Mouse (Mus musculus): Measurements from ENCODE around the gene Oxct1.

Oxct1 gene

GRCm38 (mm10) chr15:4026231-4026773 is at the start of gene Oxct1:
Gene Oxct1, plus strand, starts transcription at chr15:4026383.
- peak; percentile 75 to 79 for DNase-seq (ENCODE audit: low spot score in 2 of 2)

- DNase-seq (ENCODE audit: low spot score in 2 of 2): no peak
These were observed 47.9 kb upstream of the Oxct1 start for GRCm38 (mm10) chr15:3978279-3978678.

- DNase-seq (ENCODE audit: low spot score in 2 of 2): peak; percentile 24 to 45
These were observed 46.9 kb upstream of the Oxct1 start, which contains the start of gene Fbxo4 for GRCm38 (mm10) chr15:3979061-3979848. Gene Fbxo4, minus strand, starts transcription at chr15:3979573.

GRCm38 (mm10) chr15:3979871-3980270 is 46.3 kb upstream of the Oxct1 start:
- no peak for DNase-seq (ENCODE audit: low spot score in 2 of 2)

GRCm38 (mm10) chr15:3982732-3983131 is 43.5 kb upstream of the Oxct1 start:
- DNase-seq (ENCODE audit: low spot score in 2 of 2): no peak

- DNase-seq (ENCODE audit: low spot score in 2 of 2): no peak
These were observed 41.3 kb upstream of the Oxct1 start for GRCm38 (mm10) chr15:3984876-3985275.

- DNase-seq (ENCODE audit: low spot score in 2 of 2): peak in 1 of 2 experiments; percentile 50
These were observed 38.2 kb upstream of the Oxct1 start for GRCm38 (mm10) chr15:3987981-3988380.

GRCm38 (mm10) chr15:3994852-3995447 is 31.2 kb upstream of the Oxct1 start:
- DNase-seq (ENCODE audit: low spot score in 2 of 2): no peak

- DNase-seq (ENCODE audit: low spot score in 2 of 2): peak; percentile 95 to 96
These were observed 30.5 kb upstream of the Oxct1 start, which contains the start of gene AW549877 for GRCm38 (mm10) chr15:3995448-3996266. Gene AW549877, minus strand, starts transcription at chr15:3995744.

GRCm38 (mm10) chr15:3996267-3997010 is 29.7 kb upstream of the Oxct1 start:
- DNase-seq (ENCODE audit: low spot score in 2 of 2): no peak

- DNase-seq (ENCODE audit: low spot score in 2 of 2): no peak
These were observed 27.0 kb upstream of the Oxct1 start for GRCm38 (mm10) chr15:3999144-3999543.

GRCm38 (mm10) chr15:4000536-4000935 is 25.6 kb upstream of the Oxct1 start:
- DNase-seq (ENCODE audit: low spot score in 2 of 2): no peak

GRCm38 (mm10) chr15:4013873-4014272 is 12.3 kb upstream of the Oxct1 start:
- DNase-seq (ENCODE audit: low spot score in 2 of 2): no peak

- DNase-seq (ENCODE audit: low spot score in 2 of 2): no peak
These were observed 5.5 kb upstream of the Oxct1 start for GRCm38 (mm10) chr15:4020711-4021110.

GRCm38 (mm10) chr15:4023747-4024146 is 2.4 kb upstream of the Oxct1 start:
- DNase-seq (ENCODE audit: low spot score in 2 of 2): no peak

- DNase-seq (ENCODE audit: low spot score in 2 of 2): no peak
These were observed 1.3 kb upstream of the Oxct1 start for GRCm38 (mm10) chr15:4024726-4025507.

GRCm38 (mm10) chr15:4025508-4025904 is 677 bp upstream of the Oxct1 start:
- no peak for DNase-seq (ENCODE audit: low spot score in 2 of 2)

- DNase-seq (ENCODE audit: low spot score in 2 of 2): peak; percentile 58 to 59
These were observed 825 bp downstream of the Oxct1 start for GRCm38 (mm10) chr15:4026831-4027584.

GRCm38 (mm10) chr15:4027671-4028410 is 1.7 kb downstream of the Oxct1 start:
- DNase-seq (ENCODE audit: low spot score in 2 of 2): no peak
